Comparison of ENCODE assay signal across 8 mouse cellular contexts in the genomic region with DNA sequence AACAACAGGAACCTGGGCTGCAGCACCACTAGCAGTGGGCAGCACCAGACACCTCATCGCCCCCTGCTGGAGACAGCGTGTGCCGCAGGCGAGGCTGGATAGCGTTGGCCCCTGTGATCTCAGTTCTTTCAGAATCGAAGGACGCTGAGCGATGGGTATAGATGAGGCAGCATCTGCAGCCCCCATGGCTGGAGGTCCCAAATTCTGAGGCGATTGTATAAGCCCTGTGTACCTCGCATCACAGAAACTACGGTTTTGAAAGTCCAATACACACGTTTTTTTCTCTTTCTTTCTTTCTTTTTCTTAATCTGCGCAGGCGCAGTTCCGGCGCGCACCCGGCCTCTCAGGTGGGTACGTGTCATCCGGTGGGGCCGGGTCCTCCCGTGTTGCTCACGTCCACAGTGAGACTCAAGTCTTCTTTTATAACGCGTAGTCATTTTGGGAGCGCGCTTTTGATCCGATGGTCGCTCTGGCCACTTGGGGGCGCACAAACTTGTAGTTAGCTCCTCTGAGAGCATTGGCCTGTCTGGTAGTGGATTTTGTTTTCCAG.
A peak's percentile ranks its signal among the peaks of the same experiment; 100 is the strongest.
DNase-seq lines count a peak whose midpoint lies in the region; ATAC-seq and TF ChIP-seq lines count a peak whose summit lies in the region.

No protein-coding gene starts in this region.

- TF ChIP-seq POLR2A in testis, adult 2 months (IDR thresholded peaks at IDR 0.05; ENCODE audit: control insufficient read depth, low read depth, low read length): no peak

- no peaks in the 10 kb centered on the region for H3K27me3 ChIP-seq in forebrain, embryonic 11.5 days (ENCODE audit: control insufficient read depth, insufficient read depth, low read length)
- no peaks in the 10 kb centered on the region for H3K27me3 ChIP-seq in heart, postnatal 0 days (ENCODE audit: control insufficient read depth, insufficient read depth, low read length)
- no peaks in the 10 kb centered on the region for H3K27me3 ChIP-seq in liver, embryonic 16.5 days (ENCODE audit: control insufficient read depth, insufficient read depth, low read depth, low read length)
- H3K27me3 ChIP-seq in neural tube, embryonic 13.5 days: no peaks in the 10 kb centered on the region
- no peaks in the 10 kb centered on the region for H3K27me3 ChIP-seq in testis, adult 2 months (ENCODE audit: control insufficient read depth, insufficient read depth, low read length)

- 0 out of 2 replicates have a peak overlapping the region, but pooled peaks have one; percentile 12 for H3K27ac ChIP-seq in forebrain, embryonic 11.5 days (ENCODE audit: low read depth, low read length)
- H3K27ac ChIP-seq in heart, postnatal 0 days (ENCODE audit: low read depth): no peak overlapping the region
- H3K27ac ChIP-seq in liver, embryonic 16.5 days (ENCODE audit: low read length): no peak overlapping the region
- H3K27ac ChIP-seq in neural tube, embryonic 13.5 days (replicated peaks): peak overlapping the region; percentile 67; the same call in 1 of the 2 replicates
- H3K27ac ChIP-seq in testis, adult 2 months (ENCODE audit: control insufficient read depth, insufficient read depth, low read depth, low read length): 0 out of 2 replicates have a peak overlapping the region, but pooled peaks have one; percentile 3

- H3K9ac ChIP-seq in forebrain, embryonic 11.5 days (ENCODE audit: low read length): peak overlapping the region; percentile 65
- peak overlapping the region; percentile 47 for H3K9ac ChIP-seq in heart, postnatal 0 days (replicated peaks; ENCODE audit: low read depth, low read length)
- H3K9ac ChIP-seq in liver, embryonic 16.5 days (ENCODE audit: low read depth, low read length): peak overlapping the region; percentile 63
- peak overlapping the region; percentile 73 for H3K9ac ChIP-seq in neural tube, embryonic 13.5 days

- peak; percentile 81 to 89 for DNase-seq in CD8-positive naive resting alpha-beta T cell, adult 2 months (ENCODE audit: low read depth in 2 of 2, low spot score in 2 of 2)
- DNase-seq in c-Kit-positive CD71-negative TER-119-negative erythroid progenitor cells, embryonic 14.5 days (ENCODE audit: low read depth): peak; percentile 88
- DNase-seq in forebrain, embryonic 11.5 days (ENCODE audit: low spot score): peak; percentile 92
- peak; percentile 52 for DNase-seq in heart, postnatal 0 days (ENCODE audit: low spot score)
- peak; percentile 91 to 93 for DNase-seq in kidney, postnatal 4 days

- peak; percentile 85 for TF ChIP-seq CTCF in heart, postnatal 0 days (IDR thresholded peaks at IDR 0.05; ENCODE audit: low read depth)
- peak; percentile 99 for TF ChIP-seq CTCF in testis, adult 2 months (IDR thresholded peaks at IDR 0.05; ENCODE audit: control insufficient read depth, insufficient read depth, insufficient replicate concordance, low read depth, low read length)

- H3K4me1 ChIP-seq in forebrain, embryonic 11.5 days (replicated peaks; ENCODE audit: control insufficient read depth, insufficient read depth, low read length): no peaks in the 10 kb centered on the region
- H3K4me1 ChIP-seq in heart, postnatal 0 days (ENCODE audit: control insufficient read depth, insufficient read depth): no peaks in the 10 kb centered on the region
- no peaks in the 10 kb centered on the region for H3K4me1 ChIP-seq in liver, embryonic 16.5 days (ENCODE audit: control insufficient read depth, low read depth, low read length)
- no peaks in the 10 kb centered on the region for H3K4me1 ChIP-seq in neural tube, embryonic 13.5 days (replicated peaks)
- H3K4me1 ChIP-seq in testis, adult 2 months (ENCODE audit: control insufficient read depth, insufficient read depth, low read length): no peaks in the 10 kb centered on the region

- H3K4me3 ChIP-seq in forebrain, embryonic 11.5 days (ENCODE audit: low read depth, low read length): peak overlapping the region; percentile 43
- H3K4me3 ChIP-seq in heart, postnatal 0 days (ENCODE audit: low read depth, low read length): peak overlapping the region; percentile 62
- H3K4me3 ChIP-seq in liver, embryonic 16.5 days (ENCODE audit: low read depth, low read length): peak overlapping the region; percentile 70
- H3K4me3 ChIP-seq in neural tube, embryonic 13.5 days: peak overlapping the region; percentile 49
- peak overlapping the region; percentile 89 for H3K4me3 ChIP-seq in testis, adult 2 months (ENCODE audit: control insufficient read depth, low read depth, low read length)

- TF ChIP-seq EP300 in heart, postnatal 0 days (IDR thresholded peaks at IDR 0.05; ENCODE audit: low read depth): no peak

- 1% methylated on average over 30 of the region's 30 CpGs for WGBS in forebrain, embryonic 11.5 days
- 2% methylated on average over 30 of the region's 30 CpGs for WGBS in heart, postnatal 0 days
- under 1% methylated on average over 30 of the region's 30 CpGs for WGBS in liver, embryonic 16.5 days (ENCODE audit: insufficient replicate concordance)
- 1% methylated on average over 30 of the region's 30 CpGs for WGBS in neural tube, embryonic 13.5 days

- peak overlapping the region; percentile 68 for H3K4me2 ChIP-seq in forebrain, embryonic 11.5 days (ENCODE audit: low read depth, low read length, severe bottlenecking)
- H3K4me2 ChIP-seq in heart, postnatal 0 days (ENCODE audit: low read depth, low read length): peak overlapping the region; percentile 86
- H3K4me2 ChIP-seq in liver, embryonic 16.5 days (ENCODE audit: low read depth, low read length): peak overlapping the region; percentile 92
- H3K4me2 ChIP-seq in neural tube, embryonic 13.5 days: peak overlapping the region; percentile 68

- ATAC-seq in forebrain, embryonic 11.5 days (replicated peaks; ENCODE audit: low FRiP score): peak; percentile 97
- ATAC-seq in heart, postnatal 0 days (ENCODE audit: insufficient read depth, low read depth): peak; percentile 91
- ATAC-seq in liver, embryonic 16.5 days (ENCODE audit: low read depth): peak; percentile 86
- ATAC-seq in neural tube, embryonic 13.5 days (ENCODE audit: low read depth): peak; percentile 97

- no peaks in the 10 kb centered on the region for H3K9me3 ChIP-seq in forebrain, embryonic 11.5 days (ENCODE audit: control insufficient read depth, low read length)
- H3K9me3 ChIP-seq in heart, postnatal 0 days (replicated peaks; ENCODE audit: control insufficient read depth, low read length): no peaks in the 10 kb centered on the region
- no peaks in the 10 kb centered on the region for H3K9me3 ChIP-seq in liver, embryonic 16.5 days (replicated peaks; ENCODE audit: control insufficient read depth, low read length)
- no peaks in the 10 kb centered on the region for H3K9me3 ChIP-seq in neural tube, embryonic 13.5 days

- no peaks in the 10 kb centered on the region for H3K36me3 ChIP-seq in forebrain, embryonic 11.5 days (ENCODE audit: control insufficient read depth, insufficient read depth, low read length)
- no peaks in the 10 kb centered on the region for H3K36me3 ChIP-seq in heart, postnatal 0 days (replicated peaks; ENCODE audit: control insufficient read depth, insufficient read depth, low read length)
- no peaks in the 10 kb centered on the region for H3K36me3 ChIP-seq in liver, embryonic 16.5 days (ENCODE audit: control insufficient read depth, insufficient read depth)
- no peaks in the 10 kb centered on the region for H3K36me3 ChIP-seq in neural tube, embryonic 13.5 days
- H3K36me3 ChIP-seq in testis, adult 2 months (ENCODE audit: control insufficient read depth, insufficient read depth, low read length): no peaks in the 10 kb centered on the region

Comparison
In these comparisons a context has a peak if more than half of its experiments do, and no peak if none do; other contexts are left out.
1. H3K27ac ChIP-seq: peak in forebrain, embryonic 11.5 days (single experiment), neural tube, embryonic 13.5 days (single experiment) and testis, adult 2 months (single experiment); none in heart, postnatal 0 days (single experiment) and liver, embryonic 16.5 days (single experiment).
2. Peak in every context shown above with its lines, with median percentiles within 50 percentile points of each other: DNase-seq, ATAC-seq, H3K4me2 ChIP-seq, H3K4me3 ChIP-seq and H3K9ac ChIP-seq.